Mouse (Mus musculus) CH12F3 (cell line): ENCODE results near the gene Trim2.

Source experiments
- in situ Hi-C: fragments of 300-500 bp; cut with MboI; formaldehyde crosslinking; loops from 2 replicates; pipeline ENCODE4 v1.14.3; 2020; ENCODE audit warnings: low sequenced_read_pairs

Gene Trim2

GRCm38 (mm10) chr3:84204640-84205039, 102.0 kb downstream of the Trim2 start:
- in situ Hi-C loops: no loop called here

- in situ Hi-C loops: no loop called here
Measured at GRCm38 (mm10) chr3:84200559-84201420, 105.9 kb downstream of the Trim2 start.

- in situ Hi-C loops: no loop called here
Measured at GRCm38 (mm10) chr3:84199516-84199915, 107.2 kb downstream of the Trim2 start.

- in situ Hi-C loops: no loop called here
Measured at GRCm38 (mm10) chr3:84198229-84198628, 108.4 kb downstream of the Trim2 start.

GRCm38 (mm10) chr3:84193881-84194280, 112.8 kb downstream of the Trim2 start:
- in situ Hi-C loops: no loop called here

- in situ Hi-C loops: no loop called here
Measured at GRCm38 (mm10) chr3:84191141-84191881, 115.4 kb downstream of the Trim2 start.

- in situ Hi-C loops: no loop called here
Measured at GRCm38 (mm10) chr3:84190513-84191061, 116.1 kb downstream of the Trim2 start.

- in situ Hi-C loops: no loop called here
Measured at GRCm38 (mm10) chr3:84189629-84190173, 117.0 kb downstream of the Trim2 start.

- in situ Hi-C loops: no loop called here
Measured at GRCm38 (mm10) chr3:84181717-84182116, 125.0 kb downstream of the Trim2 start.

- in situ Hi-C loops: no loop called here
Measured at GRCm38 (mm10) chr3:84181102-84181501, 125.6 kb downstream of the Trim2 start.

GRCm38 (mm10) chr3:84180304-84180703, 126.4 kb downstream of the Trim2 start:
- in situ Hi-C loops: no loop called here

- in situ Hi-C loops: no loop called here
Measured at GRCm38 (mm10) chr3:84177834-84178233, 128.8 kb downstream of the Trim2 start.

- in situ Hi-C loops: no loop called here
Measured at GRCm38 (mm10) chr3:84175337-84176315, 131.1 kb downstream of the Trim2 start.

- in situ Hi-C loops: loop anchor here (5.0 to 25.0 kb wide), 2 partner anchors 139 to 364 kb away; no protein-coding TSS in a partner anchor
Measured at GRCm38 (mm10) chr3:84173581-84174154, 133.0 kb downstream of the Trim2 start, which contains the start of gene Gm6525. Gene Gm6525 (plus strand): TSS chr3:84174104.

- in situ Hi-C loops: loop anchor here (5.0 to 25.0 kb wide), 2 partner anchors 140 to 365 kb away; no protein-coding TSS in a partner anchor
Measured at GRCm38 (mm10) chr3:84172406-84172805, 134.3 kb downstream of the Trim2 start.

GRCm38 (mm10) chr3:84169393-84170005, 137.2 kb downstream of the Trim2 start:
- in situ Hi-C loops: loop anchor here (5.0 to 25.0 kb wide), 2 partner anchors 143 to 368 kb away; no protein-coding TSS in a partner anchor

- in situ Hi-C loops: loop anchor here (25.0 kb wide), 1 partner anchor 368 kb away; no protein-coding TSS in a partner anchor
Measured at GRCm38 (mm10) chr3:84168943-84169342, 137.7 kb downstream of the Trim2 start.

GRCm38 (mm10) chr3:84166073-84166472, 140.6 kb downstream of the Trim2 start:
- in situ Hi-C loops: loop anchor here (25.0 kb wide), 1 partner anchor 371 kb away; no protein-coding TSS in a partner anchor

- in situ Hi-C loops: loop anchor here (25.0 kb wide), 1 partner anchor 372 kb away; no protein-coding TSS in a partner anchor
Measured at GRCm38 (mm10) chr3:84165391-84165790, 141.3 kb downstream of the Trim2 start.
